Mouse (Mus musculus) CH12.LX (cell line): Measurements from ENCODE around the gene 1700017B05Rik.

ENCODE experiments used
- CTCF ChIP-seq, 2 experiments: IDR thresholded peaks in 1 of 2; conservative IDR thresholded peaks in 1 of 2; 2 replicates each; pipeline ENCODE4 v1.5.1; 2011 to 2012; ENCODE audit warnings: low read depth in 2 of 2, low read length in 2 of 2, improper control_type of control experiment in 1 of 2, inconsistent platforms in 1 of 2, mild to moderate bottlenecking in 1 of 2, moderate library complexity in 1 of 2
- ELF1 ChIP-seq: IDR thresholded peaks from 2 replicates; pipeline ENCODE4 v1.6.1; 2014; ENCODE audit warnings: low read depth, mild to moderate bottlenecking, inconsistent platforms, low read length, improper control_type of control experiment
- EP300 ChIP-seq: IDR thresholded peaks from 2 replicates; pipeline ENCODE4 v1.6.1; 2011; ENCODE audit warnings: low read length, improper control_type of control experiment
- MAFK ChIP-seq: IDR thresholded peaks from 2 replicates; pipeline ENCODE4 v1.6.1; 2011; ENCODE audit warnings: low read length, improper control_type of control experiment; ENCODE audit not compliant: insufficient replicate concordance
- POLR2A ChIP-seq: IDR thresholded peaks from 2 replicates; pipeline ENCODE4 v1.6.1; 2011; ENCODE audit warnings: low read depth, mild to moderate bottlenecking, improper control_type of control experiment, low read length
- SMC3 ChIP-seq: IDR thresholded peaks from 2 replicates; pipeline ENCODE4 v1.6.1; 2011; ENCODE audit warnings: low read depth, low read length, improper control_type of control experiment

- TF ChIP-seq EP300 (no peak), CTCF (conservative IDR thresholded peaks at IDR 0.05 in 1 of 2, IDR thresholded peaks at IDR 0.05 in 1 of 2; ENCODE audit: low read depth in 2 of 2, low read length in 2 of 2) (no peak), MAFK (no peak), POLR2A (no peak), SMC3 (no peak), ELF1 (no peak)
Measured at GRCm38 (mm10) chr9:57269384-57269783, 7.0 kb upstream of the 1700017B05Rik start.
